Mouse (Mus musculus) heart, adult 9 months (tissue): Measurements from ENCODE around the gene Magi3.

ENCODE experiments used
- DNase-seq, 2 experiments: peaks; one replicate each; pipeline ENCODE4 v3.0.0; 2022; ENCODE audit warnings: low spot score in 2 of 2

The Magi3 gene

GRCm38 (mm10) chr3:104220295-104220965 is at the start of gene Magi3:
TSS of gene Magi3 (minus strand) at chr3:104220374.
- peak; percentile 98 for DNase-seq

DNA sequence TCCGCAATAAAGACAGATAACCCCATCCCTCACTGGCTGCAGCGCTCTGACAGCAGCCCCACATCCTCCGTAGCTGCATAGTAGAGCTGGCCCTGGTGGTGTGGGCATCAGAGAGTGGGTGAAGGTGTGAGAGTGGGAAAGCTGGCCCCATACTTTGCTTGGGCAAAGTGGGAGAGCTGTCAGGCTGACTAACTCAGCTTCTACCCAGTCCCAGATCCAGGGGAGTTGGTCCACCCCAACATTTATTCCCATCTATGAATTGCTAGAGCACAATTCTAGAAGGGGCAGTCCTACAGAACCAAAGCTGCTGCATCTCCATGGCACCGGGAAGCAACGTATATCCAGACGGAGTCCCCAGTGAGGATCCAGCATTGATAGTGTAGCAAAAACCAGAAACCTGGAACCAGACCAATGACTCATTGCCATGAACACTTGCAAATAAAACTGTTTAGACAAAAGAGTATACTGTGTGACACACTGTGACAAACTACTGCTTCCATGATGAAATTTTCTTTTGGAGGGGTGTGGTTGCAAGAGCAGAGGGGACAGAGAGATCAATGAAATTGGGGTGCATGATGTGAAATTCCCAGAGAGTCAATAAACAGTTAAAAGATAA is 44.5 kb upstream of the Magi3 start:
- no peak for DNase-seq

GRCm38 (mm10) chr3:104260221-104260620 is 40.0 kb upstream of the Magi3 start:
- no peak for DNase-seq

DNA sequence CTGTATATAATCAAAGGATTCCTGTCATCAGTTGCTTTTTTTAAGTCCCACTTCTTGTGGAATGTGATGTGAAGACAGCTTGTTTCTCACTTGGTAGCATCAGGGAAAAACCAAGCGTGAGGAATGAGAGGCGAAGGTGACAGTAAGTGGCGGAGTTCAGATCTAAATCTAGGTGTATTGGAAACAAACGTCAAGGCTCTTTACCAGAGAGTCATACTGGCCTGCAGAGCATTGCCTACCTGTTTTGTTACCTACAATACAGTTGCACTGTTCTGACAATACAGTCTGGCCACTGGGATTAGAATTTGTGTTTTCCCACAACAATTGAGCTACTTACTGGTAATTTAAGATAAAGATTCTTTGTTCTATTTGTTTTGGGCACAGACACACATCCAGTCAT is 39.0 kb upstream of the Magi3 start:
- no peak for DNase-seq

DNA sequence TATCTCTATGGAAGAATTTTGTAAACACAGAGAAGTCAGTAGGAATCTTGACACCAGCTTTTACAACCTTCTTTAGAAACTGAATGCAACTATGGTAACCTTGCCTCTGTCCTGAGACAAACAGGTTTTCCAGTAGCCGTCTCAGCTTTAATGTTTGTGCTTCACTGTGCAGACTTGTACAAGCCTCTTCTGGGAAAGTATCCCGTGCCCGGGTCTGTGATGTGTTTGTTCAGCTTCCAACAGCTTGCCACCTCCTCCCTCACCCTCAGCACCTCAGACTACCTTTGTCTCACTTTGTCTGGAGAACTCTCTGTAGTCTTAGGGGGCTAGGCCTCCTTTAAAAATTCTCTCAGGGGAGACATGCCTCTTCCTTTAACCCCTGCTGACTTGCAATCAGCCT is 36.9 kb upstream of the Magi3 start:
- DNase-seq = no peak

- DNase-seq = peak in 1 of 2 experiments; percentile 19
These were observed 33.6 kb upstream of the Magi3 start for GRCm38 (mm10) chr3:104253760-104254159.

DNA sequence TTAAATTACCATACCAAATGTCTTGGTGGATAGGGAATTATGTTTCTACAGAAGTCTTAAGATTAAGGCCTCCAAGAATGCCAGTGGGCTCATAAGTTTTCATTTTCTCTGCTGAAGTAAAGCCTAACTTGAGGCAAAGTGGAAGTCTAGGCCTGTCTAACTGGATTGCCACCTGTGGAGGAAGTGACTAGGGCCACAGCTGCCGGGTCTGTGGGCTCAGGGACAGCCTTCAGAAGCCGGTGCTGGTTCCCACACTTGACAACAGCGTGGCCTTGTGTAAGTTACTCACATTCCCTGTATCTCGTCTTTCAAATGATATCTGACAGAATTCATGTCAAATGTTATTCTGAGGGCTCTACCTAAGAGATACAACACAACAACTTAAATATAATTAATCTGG is 27.7 kb upstream of the Magi3 start:
- DNase-seq = no peak

GRCm38 (mm10) chr3:104247057-104247456 is 26.9 kb upstream of the Magi3 start:
- no peak for DNase-seq

GRCm38 (mm10) chr3:104244373-104244772 is 24.2 kb upstream of the Magi3 start:
- no peak for DNase-seq

DNA sequence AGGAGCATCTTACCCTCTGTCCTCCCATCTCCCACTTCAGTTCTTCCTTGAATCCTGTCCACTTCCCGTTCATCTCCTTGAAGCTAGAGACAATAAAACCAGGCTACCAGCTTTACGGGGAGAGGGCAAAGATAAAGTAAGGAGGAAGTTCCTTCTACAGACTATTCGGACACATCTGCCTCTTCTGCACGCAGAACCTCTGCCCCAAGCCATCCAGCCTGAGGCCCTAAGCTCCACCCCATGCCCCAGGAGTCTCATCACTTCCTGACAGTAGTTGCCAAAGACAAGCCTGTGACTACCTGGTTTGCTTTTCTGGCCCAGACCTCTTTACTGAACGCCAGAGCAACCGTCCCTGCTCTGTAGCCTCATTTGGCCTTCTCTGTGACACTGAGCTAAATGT is 23.8 kb upstream of the Magi3 start:
- DNase-seq = no peak

DNA sequence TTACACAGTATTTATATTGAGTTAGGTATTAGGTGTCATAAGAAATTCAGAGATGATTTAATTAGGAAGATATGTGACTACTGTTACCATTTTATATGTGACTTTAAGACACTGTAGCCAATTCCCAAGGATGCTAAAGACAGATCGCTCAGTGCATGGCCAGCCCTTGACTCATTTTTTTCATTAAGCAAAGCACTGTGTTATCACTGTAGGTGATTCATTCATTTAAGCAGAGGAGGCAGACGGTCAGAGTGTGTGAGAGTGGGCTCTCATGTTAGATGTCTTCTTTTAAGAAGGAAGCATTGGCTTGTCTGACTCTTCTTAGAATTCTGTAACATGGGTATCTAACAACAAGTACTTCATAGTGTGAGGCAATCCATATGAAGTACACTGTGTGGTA is 19.6 kb upstream of the Magi3 start:
- DNase-seq = no peak

DNA sequence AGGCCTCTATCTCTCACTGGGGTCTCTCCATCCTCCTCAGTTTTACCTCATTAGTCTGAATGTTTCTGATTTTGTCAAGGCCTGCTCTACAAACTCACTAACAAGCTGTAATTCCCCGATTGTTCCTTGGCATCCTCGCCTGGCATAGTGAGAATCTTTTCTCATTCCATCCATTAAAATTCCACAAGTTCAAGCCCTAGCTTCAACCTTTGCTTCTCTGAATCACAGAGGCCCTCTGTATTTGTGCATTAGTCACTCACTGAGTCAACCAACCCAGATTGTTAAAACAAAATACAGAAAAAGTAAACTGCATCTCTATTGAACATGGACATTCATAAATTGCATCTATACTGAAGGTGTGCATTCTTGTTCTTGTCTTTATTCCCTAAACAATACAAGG is 19.2 kb upstream of the Magi3 start:
- no peak for DNase-seq

GRCm38 (mm10) chr3:104237846-104238440 is 17.8 kb upstream of the Magi3 start:
- no peak for DNase-seq

GRCm38 (mm10) chr3:104236029-104236428 is 15.9 kb upstream of the Magi3 start:
- no peak for DNase-seq

DNA sequence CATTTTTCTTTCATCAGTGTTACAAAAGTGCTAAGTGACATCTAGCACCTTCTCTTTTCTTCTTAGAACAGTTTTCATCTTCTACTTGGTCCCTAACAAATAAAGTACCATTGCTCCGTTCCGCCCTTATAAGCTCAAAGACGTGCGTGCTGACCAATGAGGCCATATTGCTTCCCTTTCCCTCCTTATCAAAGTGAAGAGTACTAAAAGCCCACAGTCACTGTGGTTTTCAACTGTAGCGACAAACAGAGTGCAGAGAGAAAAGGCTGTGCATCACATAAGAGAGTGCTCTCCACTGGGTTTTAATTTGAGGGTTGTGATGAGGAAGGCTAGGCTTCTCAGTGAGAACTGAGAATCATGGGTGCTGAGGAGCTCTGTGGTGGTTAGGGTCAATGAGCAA is 14.9 kb upstream of the Magi3 start:
- DNase-seq = no peak

DNA sequence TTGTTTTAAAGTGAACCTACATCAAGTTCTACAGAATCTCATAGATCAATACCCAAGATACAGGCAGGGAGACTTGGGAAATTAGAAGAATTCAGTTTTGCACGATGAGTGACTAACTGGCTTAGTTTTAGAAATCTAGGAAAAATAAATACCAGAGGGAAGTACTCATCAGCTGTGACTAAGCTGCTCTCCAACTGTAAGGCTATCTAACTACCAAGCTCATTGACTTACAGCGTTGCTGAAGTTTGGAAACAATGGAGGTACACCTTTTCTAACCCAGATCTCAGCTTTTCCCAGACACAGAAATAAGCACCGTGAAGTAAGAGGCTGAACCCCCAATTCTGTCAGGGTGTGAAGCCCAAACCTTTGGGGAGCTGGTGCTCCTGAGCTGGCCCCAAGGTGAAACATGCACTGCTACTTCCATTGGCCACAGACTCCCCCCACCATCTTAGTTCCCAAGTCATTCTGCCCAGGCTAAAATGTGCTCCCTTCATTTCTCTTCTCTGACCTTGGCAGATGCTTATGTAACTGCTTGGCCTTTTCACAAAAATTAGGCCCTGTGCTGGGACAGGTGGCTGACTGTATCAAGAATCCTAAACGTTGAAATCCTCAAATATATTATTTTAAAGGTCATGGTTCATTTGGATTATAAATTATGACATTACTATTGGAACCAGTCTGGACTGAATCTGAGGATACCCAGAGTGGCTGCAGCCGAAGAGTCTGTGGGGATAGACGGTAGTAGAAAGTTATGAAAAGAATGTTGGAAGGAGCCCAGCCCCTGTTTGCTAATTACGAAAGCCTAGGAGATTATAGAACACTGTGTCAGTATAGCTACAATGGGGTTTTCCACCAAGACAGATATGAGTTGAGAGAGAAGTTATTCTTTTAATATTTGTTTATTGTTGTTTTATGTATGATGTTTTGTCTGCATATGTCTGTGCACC is 13.5 kb upstream of the Magi3 start:
- DNase-seq = peak; percentile 26 to 46

DNA sequence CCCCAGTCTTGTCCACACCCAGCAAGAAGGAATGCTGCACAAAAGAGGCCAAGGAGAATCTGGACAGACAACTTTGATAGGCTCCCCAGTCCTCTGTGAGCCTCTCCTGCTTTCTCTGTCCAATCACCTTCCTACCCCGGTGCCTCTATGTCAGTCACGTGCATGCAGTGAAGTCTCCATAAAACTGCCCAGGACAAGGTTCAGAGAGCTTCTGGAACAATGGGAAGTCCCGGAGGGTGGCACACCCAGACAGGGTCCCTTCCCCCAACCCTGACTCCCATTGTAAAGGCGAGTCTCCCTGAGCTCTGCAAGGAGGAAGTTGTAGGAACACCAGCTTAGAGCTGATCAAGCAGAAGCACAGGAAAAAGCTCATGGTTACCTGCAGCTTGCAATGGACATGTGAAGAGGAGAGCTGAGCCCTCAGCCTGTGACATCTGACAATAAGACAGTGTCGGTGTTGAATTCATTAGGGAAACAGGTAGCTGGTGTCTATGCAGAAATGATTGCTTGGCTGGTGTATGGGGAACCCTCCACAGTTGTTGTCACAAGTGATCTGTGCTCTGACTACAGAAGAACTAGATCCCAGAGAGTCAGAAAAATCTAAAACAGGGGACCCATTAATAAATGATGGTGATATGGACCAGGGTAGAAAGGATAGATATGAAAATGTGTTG is 7.4 kb upstream of the Magi3 start:
- DNase-seq = peak in 1 of 2 experiments; percentile 36

GRCm38 (mm10) chr3:104226731-104227130 is 6.6 kb upstream of the Magi3 start:
- no peak for DNase-seq

DNA sequence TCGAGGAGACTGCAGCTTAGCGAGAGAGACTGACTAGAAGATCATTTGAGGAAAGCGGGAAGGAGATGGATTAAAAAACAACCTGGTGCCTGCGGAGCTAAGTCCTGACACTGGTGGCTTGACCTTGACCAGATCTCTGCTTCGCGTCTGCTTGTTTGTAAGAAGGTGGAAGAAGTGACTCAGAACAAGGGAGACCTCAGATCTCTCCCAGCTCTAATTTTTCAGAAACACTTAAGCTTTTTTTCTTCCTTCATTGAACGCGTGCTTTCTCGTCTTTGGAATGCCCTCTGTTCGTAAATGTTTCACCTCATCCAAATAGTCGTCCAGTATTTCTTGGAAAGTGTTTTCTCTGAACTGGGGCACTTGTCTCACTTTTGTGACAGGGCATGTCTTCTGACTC is 982 bp upstream of the Magi3 start:
- DNase-seq = no peak

DNA sequence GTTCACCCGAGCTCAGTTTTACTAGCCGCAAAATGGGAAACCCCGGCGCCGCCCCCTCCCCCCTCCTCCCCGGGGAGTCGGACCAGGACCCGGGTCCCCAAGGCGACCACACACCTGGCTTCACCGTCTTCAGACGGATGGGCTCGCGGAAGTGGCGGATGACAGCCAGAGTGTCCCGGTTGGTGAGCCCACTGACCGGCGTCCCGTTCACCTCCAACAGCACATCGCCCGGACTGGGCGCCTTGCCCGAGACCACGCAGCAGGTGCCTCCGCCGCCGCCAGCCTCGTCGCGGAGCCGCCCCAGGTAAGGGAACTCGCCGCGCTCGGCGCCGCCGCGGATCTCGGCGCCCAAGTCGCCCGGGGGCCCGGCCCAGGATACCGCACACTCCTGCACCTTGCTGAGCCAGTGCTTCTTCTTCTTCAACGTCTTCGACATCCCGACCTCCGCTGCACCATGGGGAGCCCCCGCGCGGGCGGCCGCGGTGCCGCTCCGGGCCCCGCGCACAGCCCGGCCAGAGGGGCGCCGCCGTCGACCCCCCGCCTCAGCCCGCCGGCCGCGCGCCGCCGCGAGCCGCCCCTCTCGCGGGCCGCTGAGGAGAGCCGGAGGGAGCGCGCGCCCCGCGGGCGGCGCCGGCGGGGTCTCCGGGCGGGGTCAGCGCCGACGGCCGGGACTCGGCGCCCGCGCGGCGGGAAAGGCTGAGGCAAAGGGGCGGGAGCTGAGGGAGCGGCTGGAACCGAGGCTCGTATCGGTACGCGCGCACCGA is 461 bp downstream of the Magi3 start:
- DNase-seq = peak; percentile 48 to 49

DNA sequence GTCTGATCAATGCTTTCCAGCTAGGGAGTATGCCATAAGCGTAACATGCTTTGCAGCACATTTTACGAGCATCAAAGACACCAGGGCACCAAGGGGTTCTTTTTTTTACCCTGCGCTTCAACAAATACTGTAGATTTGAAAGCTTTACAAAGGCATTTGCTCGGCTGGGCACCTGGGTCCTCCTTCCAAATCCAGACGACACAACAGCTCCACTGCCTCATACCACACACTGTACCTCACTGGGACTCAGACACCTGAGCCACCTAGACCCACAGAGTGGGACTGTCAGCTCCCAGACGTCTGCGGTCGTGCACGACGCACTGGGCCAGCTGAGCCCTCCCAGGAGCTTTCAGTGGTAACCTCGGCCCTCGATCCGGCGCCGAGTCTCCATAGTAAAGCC is 1.2 kb downstream of the Magi3 start:
- DNase-seq = peak; percentile 12 to 18
